Mouse (Mus musculus) MEL (cell line): ENCODE results near the gene Myh6. TPM values are rescaled to one million over a fixed set of nuclear protein-coding genes. Genes with fewer than 3 reads are reported as not detected.

Source experiments
- DNase-seq: peaks from one replicate; pipeline ENCODE4 v3.0.0; 2011; ENCODE audit warnings: low read depth, low spot score
- H3K27ac ChIP-seq: 2 replicates; pipeline ENCODE4 v1.5.1; 2012; ENCODE audit warnings: low read depth, mild to moderate bottlenecking, control low read depth, low read length, moderate library complexity; ENCODE audit not compliant: control insufficient read depth
- H3K27me3 ChIP-seq, 2 experiments: fragments of 150-350 bp in 1 of 2; sonication (generic) in 1 of 2; 2 replicates each; pipeline ENCODE4 v1.6.1; 2012; ENCODE audit warnings: low read length in 2 of 2, mild to moderate bottlenecking in 2 of 2, improper control_type of control experiment in 1 of 2, moderate library complexity in 1 of 2; ENCODE audit not compliant: insufficient read depth in 2 of 2, control insufficient read depth in 1 of 2
- H3K36me3 ChIP-seq, 2 experiments: 2 replicates each; pipeline ENCODE4 v1.6.1; 2012 to 2014; ENCODE audit warnings: low read length in 2 of 2, improper control_type of control experiment in 1 of 2, inconsistent platforms in 1 of 2, mild to moderate bottlenecking in 1 of 2; ENCODE audit not compliant: insufficient read depth in 2 of 2, control insufficient read depth in 1 of 2
- H3K4me1 ChIP-seq, 2 experiments: fragments of 150-350 bp in 1 of 2; sonication (generic) in 1 of 2; 2 replicates each; pipeline ENCODE4 v1.6.1; 2012; ENCODE audit warnings: low read length in 2 of 2, improper control_type of control experiment in 1 of 2, mild to moderate bottlenecking in 1 of 2; ENCODE audit not compliant: insufficient read depth in 2 of 2, control insufficient read depth in 1 of 2
- H3K4me3 ChIP-seq, 2 experiments: fragments of 150-350 bp in 1 of 2; sonication (generic) in 1 of 2; 2 replicates each; pipeline ENCODE4 v1.5.1; 2012; ENCODE audit warnings: low read depth in 2 of 2, low read length in 2 of 2, mild to moderate bottlenecking in 2 of 2, moderate library complexity in 2 of 2, control low read depth in 1 of 2, improper control_type of control experiment in 1 of 2; ENCODE audit not compliant: control insufficient read depth in 1 of 2, insufficient read depth in 1 of 2
- H3K79me2 ChIP-seq: 2 replicates; pipeline ENCODE4 v1.6.1; 2012; ENCODE audit warnings: mild to moderate bottlenecking, low read length, moderate library complexity; ENCODE audit not compliant: control insufficient read depth, poor library complexity, insufficient read depth
- H3K9ac ChIP-seq: 2 replicates; pipeline ENCODE4 v1.6.1; 2012; ENCODE audit warnings: low read depth, mild to moderate bottlenecking, control low read depth, low read length, moderate library complexity; ENCODE audit not compliant: control insufficient read depth, poor library complexity, severe bottlenecking
- H3K9me3 ChIP-seq: fragments of 150-350 bp; sonication (generic); replicated peaks from 2 replicates; pipeline ENCODE4 v1.6.1; 2012; ENCODE audit warnings: mild to moderate bottlenecking, low read length, improper control_type of control experiment, moderate library complexity; ENCODE audit not compliant: insufficient read depth
- BHLHE40 ChIP-seq: IDR thresholded peaks from 2 replicates; pipeline ENCODE4 v1.6.1; 2012; ENCODE audit warnings: low read depth, mild to moderate bottlenecking, inconsistent platforms, low read length, improper control_type of control experiment, borderline replicate concordance
- E2F4 ChIP-seq: IDR thresholded peaks from 2 replicates; pipeline ENCODE4 v1.6.1; 2011; ENCODE audit warnings: low read depth, low read length, improper control_type of control experiment, borderline replicate concordance
- ELF1 ChIP-seq: IDR thresholded peaks from 2 replicates; pipeline ENCODE4 v1.6.1; 2014; ENCODE audit warnings: low read depth, mild to moderate bottlenecking, inconsistent platforms, low read length, improper control_type of control experiment, moderate library complexity
- EP300 ChIP-seq, 2 experiments: IDR thresholded peaks; 2 replicates each; pipeline ENCODE4 v1.6.1; 2011; ENCODE audit warnings: improper control_type of control experiment in 2 of 2, low read length in 2 of 2, low read depth in 1 of 2, mild to moderate bottlenecking in 1 of 2
- GABPA ChIP-seq: IDR thresholded peaks from 2 replicates; pipeline ENCODE4 v1.6.1; 2012; ENCODE audit warnings: low read depth, mild to moderate bottlenecking, inconsistent platforms, low read length, improper control_type of control experiment, moderate library complexity
- GATA1 ChIP-seq: IDR thresholded peaks from 2 replicates; pipeline ENCODE4 v1.6.1; 2011; ENCODE audit warnings: low read depth, low read length, improper control_type of control experiment
- KAT2A ChIP-seq: conservative IDR thresholded peaks from 2 replicates; pipeline ENCODE4 v1.6.1; 2012; ENCODE audit warnings: low read depth, low read length, improper control_type of control experiment, inconsistent platforms
- MXI1 ChIP-seq: IDR thresholded peaks from 2 replicates; pipeline ENCODE4 v1.6.1; 2011; ENCODE audit warnings: mild to moderate bottlenecking, low read depth, low read length, improper control_type of control experiment
- NELFE ChIP-seq: IDR thresholded peaks from 2 replicates; pipeline ENCODE4 v1.6.1; 2011; ENCODE audit warnings: low read depth, low read length, improper control_type of control experiment
- POLR2A ChIP-seq, 2 experiments: IDR thresholded peaks; 2 replicates each; pipeline ENCODE4 v1.6.1; 2011 to 2012; ENCODE audit warnings: low read length in 2 of 2, mild to moderate bottlenecking in 2 of 2, control low read depth in 1 of 2, improper control_type of control experiment in 1 of 2, low read depth in 1 of 2, moderate library complexity in 1 of 2; ENCODE audit not compliant: control insufficient read depth in 1 of 2, insufficient read depth in 1 of 2, poor library complexity in 1 of 2
- SIN3A ChIP-seq: IDR thresholded peaks from 2 replicates; pipeline ENCODE4 v1.6.1; 2012; ENCODE audit warnings: low read length, improper control_type of control experiment, inconsistent platforms
- SMC3 ChIP-seq: IDR thresholded peaks from 2 replicates; pipeline ENCODE4 v1.6.1; 2011; ENCODE audit warnings: low read depth, low read length, improper control_type of control experiment
- ZKSCAN1 ChIP-seq: IDR thresholded peaks from 2 replicates; pipeline ENCODE4 v1.6.1; 2012; ENCODE audit warnings: low read depth, mild to moderate bottlenecking, inconsistent platforms, low read length, improper control_type of control experiment, moderate library complexity
- ZMIZ1 ChIP-seq: IDR thresholded peaks from 2 replicates; pipeline ENCODE4 v1.6.1; 2012; ENCODE audit warnings: low read depth, mild to moderate bottlenecking, inconsistent platforms, low read length, improper control_type of control experiment, moderate library complexity
- ZNF384 ChIP-seq: IDR thresholded peaks from 2 replicates; pipeline ENCODE4 v1.6.1; 2012; ENCODE audit warnings: low read depth, mild to moderate bottlenecking, inconsistent platforms, low read length, improper control_type of control experiment
- polyA plus RNA-seq, 2 experiments: library from polyadenylated mRNA; stranded (reverse) in 1 of 2; unstranded in 1 of 2; fragments of >175 nt in 1 of 2; fragments of >200 nt in 1 of 2; gene quantifications; 2 replicates each; pipeline versions ENCODE4 v1.2.1 to v1.2.4; 2012; ENCODE audit warnings: low replicate concordance in 2 of 2, low read depth in 1 of 2; ENCODE audit not compliant: insufficient read length in 2 of 2, insufficient read depth in 1 of 2, missing spikeins in 1 of 2
- total RNA-seq: library from RNA; depleted of rRNA; stranded (reverse); fragments of 300-350 nt; gene quantifications from 2 replicates; pipeline ENCODE4 v1.2.3, GENCODE M21; 2012

The Myh6 gene
- total and polyA plus RNA-seq, 3 experiments = not detected

GRCm38 (mm10) chr14:54937361-54938182, 29.2 kb downstream of the Myh6 start:
- TF ChIP-seq KAT2A (no peak), ZNF384 (no peak), SIN3A (no peak), ZMIZ1 (no peak), GABPA (no peak), ELF1 (no peak), NELFE (no peak), ZKSCAN1 (no peak), SMC3 (no peak), POLR2A (IDR thresholded peaks at IDR 0.05; ENCODE audit: control insufficient read depth in 1 of 2, insufficient read depth in 1 of 2, low read depth in 1 of 2, low read length in 2 of 2, poor library complexity in 1 of 2) (no peak), MXI1 (no peak), BHLHE40 (no peak), E2F4 (no peak)
- TF ChIP-seq, all 39 proteins: peak for 0
- Histone ChIP-seq H3K9ac (no peak overlapping the region), H3K36me3 (peaks cover 0 to 5% of the 10 kb centered on the region in 2 experiments; a peak in 1 of 4 replicates), H3K79me2 (no peaks in the 10 kb centered on the region), H3K9me3 (no peaks in the 10 kb centered on the region), H3K27ac (no peak overlapping the region), H3K4me1 (peaks cover 0 to 8% of the 10 kb centered on the region in 2 experiments; a peak in 1 of 4 replicates), H3K27me3 (peaks cover 0 to 1% of the 10 kb centered on the region in 2 experiments; a peak in 2 of 4 replicates), H3K4me3 (no peak overlapping the region)
- peak; percentile 36 for DNase-seq

GRCm38 (mm10) chr14:54936831-54937160, 29.9 kb downstream of the Myh6 start:
- no peak overlapping the region for H3K27ac ChIP-seq
- DNase-seq = peak; percentile 53
- TF ChIP-seq ELF1 (no peak), GATA1 (peak; percentile 34; the same call in 1 of the 2 replicates), EP300 (IDR thresholded peaks at IDR 0.05; ENCODE audit: low read depth in 1 of 2, low read length in 2 of 2) (0 out of 4 replicates have a peak, but pooled peaks of 1 of the 2 experiments have one; percentile 19)
- TF ChIP-seq, all 39 proteins: peak for 2
- Histone ChIP-seq H3K79me2 (no peaks in the 10 kb centered on the region), H3K9me3 (no peaks in the 10 kb centered on the region), H3K36me3 (peaks cover 0 to 5% of the 10 kb centered on the region in 2 experiments; a peak in 1 of 4 replicates), H3K9ac (no peak overlapping the region), H3K4me3 (no peak overlapping the region), H3K27me3 (peaks cover 0 to 1% of the 10 kb centered on the region in 2 experiments; a peak in 2 of 4 replicates), H3K4me1 (peaks cover 0 to 8% of the 10 kb centered on the region in 2 experiments; a peak in 1 of 4 replicates)
